Mouse (Mus musculus): ENCODE measurements around the gene Nr1h5. TPM values are rescaled to one million over a fixed set of nuclear protein-coding genes. Genes with fewer than 3 reads are reported as not detected.

Gene Nr1h5
- not detected in 2 replicates for polyA plus RNA-seq (2015; fragmentation: Nextera tagmentation; extraction: Ambion mirVana)

DNA sequence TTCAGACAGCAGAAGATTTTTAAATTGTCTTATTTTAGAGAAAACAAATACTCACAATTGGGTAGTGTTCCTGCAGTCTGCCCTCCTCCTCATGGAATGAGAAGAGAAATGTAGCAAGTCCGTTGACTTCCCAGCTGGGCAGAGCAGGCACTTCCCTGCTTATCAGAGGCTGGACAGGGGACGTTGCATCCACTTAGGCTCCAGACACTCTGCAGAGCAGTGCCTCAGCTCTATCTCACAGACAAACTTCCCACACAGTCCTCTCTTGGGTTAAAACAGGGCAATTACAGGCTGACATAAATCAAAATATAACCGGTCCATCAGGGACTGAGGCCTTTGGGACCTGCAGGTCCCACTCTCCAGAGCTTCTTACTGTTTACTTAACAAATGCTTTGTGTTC lies at the start of gene Nr1h5:
Nr1h5 (minus strand) TSS at position 101 of the 400 bp plus-strand sequence.
- no peak for ATAC-seq
- H3K27me3 ChIP-seq = no peaks in the 10 kb centered on the region
- no peak within 1 kb of the TSS for H3K4me3 ChIP-seq
- 73% methylated on average over 3 of the region's 3 CpGs for WGBS
- no peak within 1 kb of the TSS for H3K9ac ChIP-seq
- H3K4me2 ChIP-seq = no peak within 1 kb of the TSS
- no peaks in the 10 kb centered on the region for H3K9me3 ChIP-seq (replicated peaks)
- H3K4me1 ChIP-seq = no peaks in the 10 kb centered on the region
- no peak within 1 kb of the TSS for H3K27ac ChIP-seq
- H3K36me3 ChIP-seq (ENCODE audit: poor library complexity, severe bottlenecking) = no peaks in the 10 kb centered on the region

DNA sequence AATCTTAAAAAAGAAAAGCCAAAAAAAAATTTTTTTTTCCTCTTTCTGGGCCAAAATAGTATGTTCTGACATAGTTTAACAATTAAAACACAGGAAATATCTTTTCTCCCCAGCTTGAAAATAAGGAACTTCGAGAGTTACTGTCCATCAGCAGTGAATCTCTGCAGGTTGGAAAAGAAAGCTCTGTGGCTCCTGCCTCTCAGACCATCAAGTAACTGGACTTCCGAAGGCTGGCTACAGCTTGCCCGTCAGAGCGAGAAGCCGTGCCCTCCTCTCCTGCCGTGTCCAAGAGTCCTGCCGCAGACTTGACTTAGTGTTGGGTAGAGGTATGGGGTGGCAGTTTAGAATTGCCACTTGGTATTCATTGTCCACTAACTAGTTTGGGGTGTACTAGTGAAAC lies 37.7 kb upstream of the Nr1h5 start:
- no peak overlapping the region for H3K4me3 ChIP-seq
- no peak overlapping the region for H3K27ac ChIP-seq
- H3K4me1 ChIP-seq = peaks cover 5% of the 10 kb centered on the region
- no peak overlapping the region for H3K9ac ChIP-seq
- H3K36me3 ChIP-seq (ENCODE audit: poor library complexity, severe bottlenecking) = peaks cover 78% of the 10 kb centered on the region
- WGBS = 97% methylated on average over 7 of the region's 7 CpGs
- no peaks in the 10 kb centered on the region; the same call in 1 of the 2 replicates for H3K9me3 ChIP-seq (replicated peaks)
- no peak for ATAC-seq
- H3K4me2 ChIP-seq = no peak overlapping the region
- no peaks in the 10 kb centered on the region for H3K27me3 ChIP-seq

GRCm38 (mm10) chr3:102997591-102997990 lies 33.7 kb upstream of the Nr1h5 start:
- H3K4me3 ChIP-seq = no peak overlapping the region
- H3K27ac ChIP-seq = no peak overlapping the region
- H3K9me3 ChIP-seq (replicated peaks) = no peaks in the 10 kb centered on the region; the same call in 1 of the 2 replicates
- ATAC-seq = no peak
- 90% methylated on average over 3 of the region's 3 CpGs for WGBS
- H3K4me2 ChIP-seq = no peak overlapping the region
- no peaks in the 10 kb centered on the region for H3K27me3 ChIP-seq
- peaks cover 15% of the 10 kb centered on the region for H3K4me1 ChIP-seq
- no peak overlapping the region for H3K9ac ChIP-seq
- H3K36me3 ChIP-seq (ENCODE audit: poor library complexity, severe bottlenecking) = peaks cover 46% of the 10 kb centered on the region

DNA sequence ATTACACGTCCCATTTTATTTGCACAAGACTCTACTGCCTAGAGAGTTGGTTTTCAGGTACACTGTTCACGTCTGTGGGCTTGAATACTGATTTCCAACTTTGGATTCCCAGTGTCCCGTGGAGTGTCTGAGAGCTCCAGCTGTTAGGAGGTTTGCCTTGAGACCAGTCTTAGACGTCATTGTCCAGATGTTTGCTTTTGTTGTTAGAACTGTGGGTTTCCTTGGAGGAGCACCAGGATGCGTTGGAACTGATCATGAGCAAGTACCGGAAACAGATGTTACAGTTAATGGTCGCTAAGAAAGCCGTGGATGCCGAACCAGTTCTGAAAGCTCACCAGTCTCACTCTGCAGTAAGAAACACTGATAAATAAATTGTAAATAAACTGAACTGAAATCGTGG lies 33.1 kb upstream of the Nr1h5 start:
- H3K9me3 ChIP-seq (replicated peaks) = no peaks in the 10 kb centered on the region; the same call in 1 of the 2 replicates
- no peak for ATAC-seq
- WGBS = 83% methylated on average over 10 of the region's 10 CpGs
- H3K4me2 ChIP-seq = peak overlapping the region; percentile 69; the same call in 1 of the 2 replicates
- H3K27ac ChIP-seq = no peak overlapping the region
- no peaks in the 10 kb centered on the region for H3K27me3 ChIP-seq
- H3K36me3 ChIP-seq (ENCODE audit: poor library complexity, severe bottlenecking) = peaks cover 40% of the 10 kb centered on the region
- H3K9ac ChIP-seq = no peak overlapping the region
- H3K4me3 ChIP-seq = no peak overlapping the region
- peaks cover 15% of the 10 kb centered on the region for H3K4me1 ChIP-seq

- peak within 1 kb of the TSS; percentile 69 for H3K4me2 ChIP-seq
- peak; percentile 98 for ATAC-seq
Observed at GRCm38 (mm10) chr3:102995605-102996321, 31.8 kb upstream of the Nr1h5 start, which contains the start of gene Sike1. Gene Sike1 (plus strand): TSS chr3:102995708.

DNA sequence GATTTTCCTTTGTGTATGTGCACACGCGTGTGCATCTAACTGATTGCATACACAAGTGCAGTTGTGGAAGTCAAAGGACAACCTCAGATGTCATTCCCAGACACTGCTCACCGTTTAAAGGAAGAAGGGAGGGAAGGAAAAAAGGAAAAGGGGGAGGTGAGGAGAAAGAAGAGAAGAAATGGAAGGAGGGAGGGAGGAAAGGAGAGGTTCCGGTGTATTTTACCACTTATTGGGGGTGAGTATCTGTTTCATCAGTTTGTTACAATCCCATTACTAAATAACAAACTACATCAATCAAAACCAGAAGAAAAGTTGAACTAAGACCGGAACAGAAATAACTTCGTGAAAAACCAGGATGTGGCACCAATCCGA lies 31.3 kb upstream of the Nr1h5 start:
- peaks cover 15% of the 10 kb centered on the region for H3K4me1 ChIP-seq
- no peaks in the 10 kb centered on the region for H3K27me3 ChIP-seq
- peak overlapping the region; percentile 69 for H3K4me2 ChIP-seq
- H3K9me3 ChIP-seq (replicated peaks) = no peaks in the 10 kb centered on the region; the same call in 1 of the 2 replicates
- no peak overlapping the region for H3K27ac ChIP-seq
- peaks cover 23% of the 10 kb centered on the region for H3K36me3 ChIP-seq (ENCODE audit: poor library complexity, severe bottlenecking)
- peak overlapping the region; percentile 69 for H3K4me3 ChIP-seq
- 50% methylated on average over 7 of the region's 7 CpGs for WGBS
- H3K9ac ChIP-seq = peak overlapping the region; percentile 89
- peak; percentile 19 for ATAC-seq

More at GRCm38 (mm10) chr3:102995605-102996321, 31.8 kb upstream of the Nr1h5 start, which contains the start of gene Sike1:
- Histone ChIP-seq H3K36me3 (ENCODE audit: poor library complexity, severe bottlenecking) (peaks cover 29% of the 10 kb centered on the region), H3K9me3 (replicated peaks) (no peaks in the 10 kb centered on the region; the same call in 1 of the 2 replicates), H3K27ac (peak within 1 kb of the TSS; percentile 78), H3K4me1 (peaks cover 15% of the 10 kb centered on the region), H3K27me3 (no peaks in the 10 kb centered on the region), H3K9ac (peak within 1 kb of the TSS; percentile 89), H3K4me3 (peak within 1 kb of the TSS; percentile 69)
- WGBS = under 1% methylated on average over 43 of the region's 60 CpGs

DNA sequence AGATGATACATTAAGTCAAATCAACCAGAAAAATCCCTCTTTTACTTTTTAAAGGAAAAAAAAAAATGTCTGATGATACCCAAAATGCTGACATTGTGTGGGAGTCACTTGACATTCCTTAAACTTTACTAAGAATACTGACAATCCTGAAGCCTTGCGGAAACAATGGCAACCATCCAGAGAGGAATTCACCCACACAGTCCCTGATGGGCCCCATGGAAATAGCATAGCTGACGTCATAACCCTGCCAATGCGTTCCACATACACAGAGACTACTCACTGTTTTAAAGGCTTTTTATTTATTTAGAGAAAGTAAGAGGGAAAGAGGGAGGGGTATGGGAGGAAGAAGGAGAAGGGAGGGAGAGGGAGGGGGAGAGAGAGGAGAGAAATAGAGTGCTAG lies 29.0 kb upstream of the Nr1h5 start:
- 45% methylated on average over 3 of the region's 3 CpGs for WGBS
- H3K27ac ChIP-seq = no peak overlapping the region
- H3K36me3 ChIP-seq (ENCODE audit: poor library complexity, severe bottlenecking) = 0 out of 2 replicates have a peak, but pooled peaks cover under 1% of the 10 kb centered on the region
- ATAC-seq = no peak
- H3K27me3 ChIP-seq = no peaks in the 10 kb centered on the region
- H3K4me1 ChIP-seq = peaks cover 15% of the 10 kb centered on the region
- H3K9ac ChIP-seq = no peak overlapping the region
- H3K4me3 ChIP-seq = no peak overlapping the region
- no peaks in the 10 kb centered on the region for H3K9me3 ChIP-seq (replicated peaks)
- no peak overlapping the region for H3K4me2 ChIP-seq

- Histone ChIP-seq H3K36me3 (ENCODE audit: poor library complexity, severe bottlenecking) (no peaks in the 10 kb centered on the region), H3K4me3 (no peak overlapping the region), H3K27ac (no peak overlapping the region), H3K4me1 (peaks cover 5% of the 10 kb centered on the region; the same call in 1 of the 2 replicates), H3K9me3 (replicated peaks) (no peaks in the 10 kb centered on the region), H3K27me3 (no peaks in the 10 kb centered on the region), H3K4me2 (no peak overlapping the region), H3K9ac (no peak overlapping the region)
- no peak for ATAC-seq
- WGBS = 75% methylated on average over 8 of the region's 8 CpGs
Observed at GRCm38 (mm10) chr3:102991041-102991440, 27.1 kb upstream of the Nr1h5 start.

- Histone ChIP-seq H3K4me3 (peak overlapping the region; percentile 11; the same call in 1 of the 2 replicates), H3K36me3 (ENCODE audit: poor library complexity, severe bottlenecking) (no peaks in the 10 kb centered on the region), H3K9ac (peak overlapping the region; percentile 27; the same call in 1 of the 2 replicates), H3K9me3 (replicated peaks) (no peaks in the 10 kb centered on the region), H3K4me1 (peaks cover 12% of the 10 kb centered on the region), H3K4me2 (peak overlapping the region; percentile 46), H3K27ac (peak overlapping the region; percentile 81), H3K27me3 (no peaks in the 10 kb centered on the region)
- peak; percentile 50 for ATAC-seq
- WGBS = 21% methylated on average over 3 of the region's 3 CpGs
Observed at GRCm38 (mm10) chr3:102980349-102980736, 16.4 kb upstream of the Nr1h5 start.

- H3K27me3 ChIP-seq = 0 out of 2 replicates have a peak, but pooled peaks cover under 1% of the 10 kb centered on the region
- H3K36me3 ChIP-seq (ENCODE audit: poor library complexity, severe bottlenecking) = no peaks in the 10 kb centered on the region
- H3K9me3 ChIP-seq (replicated peaks) = no peaks in the 10 kb centered on the region
- WGBS = 3% methylated on average over 10 of the region's 10 CpGs
- ATAC-seq = peak; percentile 99
- peaks cover 12% of the 10 kb centered on the region for H3K4me1 ChIP-seq
- H3K27ac ChIP-seq = peak overlapping the region; percentile 81
- H3K4me3 ChIP-seq = peak overlapping the region; percentile 11; the same call in 1 of the 2 replicates
- peak overlapping the region; percentile 46 for H3K4me2 ChIP-seq
- H3K9ac ChIP-seq = peak overlapping the region; percentile 27; the same call in 1 of the 2 replicates
Observed at GRCm38 (mm10) chr3:102979550-102980348, 15.8 kb upstream of the Nr1h5 start.

DNA sequence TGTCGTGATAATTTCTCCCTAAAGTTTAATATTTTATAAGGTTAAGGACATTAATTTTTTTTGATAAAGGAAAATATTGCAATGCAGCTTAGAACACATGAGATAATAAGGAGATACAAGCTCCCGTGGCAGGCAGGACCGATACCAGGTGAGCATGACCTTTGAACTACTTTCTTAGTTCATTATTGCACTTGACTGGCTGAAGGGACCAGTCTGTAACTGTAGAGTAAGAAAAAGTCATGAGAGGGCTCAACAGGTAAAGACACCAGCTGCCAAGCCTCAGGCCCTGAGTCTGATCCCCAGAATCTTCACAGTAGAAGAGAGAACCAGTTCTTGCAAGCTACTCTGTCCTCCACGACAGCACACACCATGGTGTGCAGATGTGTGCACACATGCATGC lies 13.0 kb upstream of the Nr1h5 start:
- ATAC-seq = no peak
- Histone ChIP-seq H3K27ac (no peak overlapping the region), H3K9me3 (replicated peaks) (no peaks in the 10 kb centered on the region), H3K9ac (no peak overlapping the region), H3K4me1 (peaks cover 12% of the 10 kb centered on the region), H3K27me3 (0 out of 2 replicates have a peak, but pooled peaks cover 3% of the 10 kb centered on the region), H3K4me3 (no peak overlapping the region), H3K36me3 (ENCODE audit: poor library complexity, severe bottlenecking) (no peaks in the 10 kb centered on the region), H3K4me2 (no peak overlapping the region)
- WGBS = 75% methylated on average over 4 of the region's 4 CpGs

- Histone ChIP-seq H3K9me3 (replicated peaks) (no peaks in the 10 kb centered on the region), H3K4me2 (no peak overlapping the region), H3K36me3 (ENCODE audit: poor library complexity, severe bottlenecking) (no peaks in the 10 kb centered on the region), H3K27ac (no peak overlapping the region), H3K9ac (no peak overlapping the region), H3K27me3 (0 out of 2 replicates have a peak, but pooled peaks cover 5% of the 10 kb centered on the region), H3K4me1 (0 out of 2 replicates have a peak, but pooled peaks cover 7% of the 10 kb centered on the region), H3K4me3 (no peak overlapping the region)
- no peak for ATAC-seq
- WGBS = 89% methylated on average over 3 of the region's 3 CpGs
Observed at GRCm38 (mm10) chr3:102970508-102970907, 6.6 kb upstream of the Nr1h5 start.
